In the genomic region with DNA sequence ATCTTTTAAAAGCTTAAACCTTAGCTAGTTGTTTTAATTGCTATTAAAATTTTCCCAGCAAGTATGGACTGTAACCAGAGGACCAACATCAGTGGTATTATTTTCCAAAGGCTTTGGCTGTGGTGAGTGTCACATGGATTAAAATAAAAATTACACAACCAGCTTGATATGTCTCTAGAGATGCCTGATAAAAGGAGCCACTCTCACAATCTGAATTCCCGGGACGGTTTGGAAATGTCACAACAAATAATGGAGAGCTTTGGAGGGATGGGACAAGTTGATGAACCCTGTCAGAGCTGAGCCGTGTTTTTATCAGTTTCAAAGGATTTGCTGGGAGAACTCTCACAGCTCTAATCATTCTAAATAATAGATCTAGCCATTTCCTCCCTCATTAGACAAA, we compare ENCODE assay signal across 19 mouse cellular contexts.
DNase-seq lines count a peak whose midpoint lies in the region; ATAC-seq and TF ChIP-seq lines count a peak whose summit lies in the region.
"Had no signal": no experiment of that assay in that cellular context is flagged by ENCODE, and none has a peak within 500 bp of the region (broad histone marks: within the 10 kb centered on the region; RNA-seq: fewer than 3 reads in every experiment).

No protein-coding gene starts in this region.

- no peaks in the 10 kb centered on the region for H3K4me1 ChIP-seq in kidney, adult 2 months (ENCODE audit: control insufficient read depth, insufficient read depth, low read length)
- H3K4me1 ChIP-seq in bone marrow macrophage, adult 2 months (ENCODE audit: control insufficient read depth, insufficient read depth, low read length) = 0 out of 2 replicates have a peak, but pooled peaks cover 4% of the 10 kb centered on the region
- H3K4me1 ChIP-seq in heart, postnatal 0 days (ENCODE audit: control insufficient read depth, insufficient read depth) = peaks cover 5% of the 10 kb centered on the region; the same call in 1 of the 2 replicates
- H3K4me1 ChIP-seq: embryonic facial prominence, embryonic 13.5 days; limb, embryonic 13.5 days; liver, embryonic 13.5 days; neural tube, embryonic 12.5 days; stomach, embryonic 15.5 days had no signal

- H3K4me2 ChIP-seq in heart, postnatal 0 days (ENCODE audit: low read depth, low read length) = no peak overlapping the region
- H3K4me2 ChIP-seq: embryonic facial prominence, embryonic 13.5 days; limb, embryonic 13.5 days; liver, embryonic 13.5 days; lung, embryonic 14.5 days; neural tube, embryonic 12.5 days; stomach, embryonic 15.5 days had no signal

- no peak for TF ChIP-seq EP300 in heart, postnatal 0 days (IDR thresholded peaks at IDR 0.05; ENCODE audit: low read depth)

- H3K9me3 ChIP-seq in heart, postnatal 0 days (replicated peaks; ENCODE audit: control insufficient read depth, low read length) = no peaks in the 10 kb centered on the region
- H3K9me3 ChIP-seq: embryonic facial prominence, embryonic 13.5 days; limb, embryonic 13.5 days; liver, embryonic 13.5 days; neural tube, embryonic 12.5 days; stomach, embryonic 15.5 days had no signal

- WGBS in kidney, adult 2 months = 52% methylated on average over 3 of the region's 3 CpGs
- WGBS in heart, postnatal 0 days = 9% methylated on average over 3 of the region's 3 CpGs

- ATAC-seq in heart, postnatal 0 days (ENCODE audit: insufficient read depth, low read depth) = no peak
- ATAC-seq in inflammation-experienced regulatory T-cells, adult 6 months = no peak

- no peak for TF ChIP-seq CTCF in kidney, adult 2 months (conservative IDR thresholded peaks at IDR 0.05; ENCODE audit: insufficient read depth, insufficient read length, low read depth, low read length)
- TF ChIP-seq CTCF in bone marrow macrophage, adult 2 months (IDR thresholded peaks at IDR 0.05; ENCODE audit: low read depth, low read length) = no peak
- no peak for TF ChIP-seq CTCF in heart, postnatal 0 days (IDR thresholded peaks at IDR 0.05; ENCODE audit: low read depth)

- DNase-seq in kidney, adult 2 months = no peak
- no peak for DNase-seq in kidney, adult 8-10 months
- peak; percentile 43 for DNase-seq in heart, adult 8-10 months (ENCODE audit: low spot score)
- DNase-seq in heart, postnatal 0 days (ENCODE audit: low spot score) = peak; percentile 35
- no peak for DNase-seq in thymus, postnatal 4 days
- no peak for DNase-seq in natural killer cell, adult 2 months (ENCODE audit: low spot score in 2 of 2)
- DNase-seq: adrenal gland, adult 2 months; cerebellum, adult 9-10 months; liver, embryonic 13.5 days; lung, postnatal 36 days; thymus, adult 18-20 months had no signal

- H3K27me3 ChIP-seq in kidney, adult 2 months (replicated peaks; ENCODE audit: control insufficient read depth, insufficient read depth, low read length) = no peaks in the 10 kb centered on the region
- no peaks in the 10 kb centered on the region for H3K27me3 ChIP-seq in heart, postnatal 0 days (ENCODE audit: control insufficient read depth, insufficient read depth, low read length)
- H3K27me3 ChIP-seq: embryonic facial prominence, embryonic 13.5 days; limb, embryonic 13.5 days; liver, embryonic 13.5 days; neural tube, embryonic 12.5 days; stomach, embryonic 15.5 days had no signal

- TF ChIP-seq POLR2A in kidney, adult 2 months (IDR thresholded peaks at IDR 0.05; ENCODE audit: low read depth, low read length) = no peak
- no peak for TF ChIP-seq POLR2A in bone marrow macrophage, adult 2 months (IDR thresholded peaks at IDR 0.05; ENCODE audit: borderline replicate concordance, low read depth, low read length)

- no peak overlapping the region for H3K9ac ChIP-seq in heart, postnatal 0 days (replicated peaks; ENCODE audit: low read depth, low read length)
- H3K9ac ChIP-seq: embryonic facial prominence, embryonic 13.5 days; limb, embryonic 13.5 days; liver, embryonic 13.5 days; lung, embryonic 14.5 days; neural tube, embryonic 12.5 days; stomach, embryonic 15.5 days had no signal

- peak overlapping the region; percentile 31; the same call in 1 of the 2 replicates for H3K27ac ChIP-seq in kidney, adult 2 months (ENCODE audit: insufficient read depth, low read depth, low read length)
- H3K27ac ChIP-seq in bone marrow macrophage, adult 2 months (ENCODE audit: insufficient read depth, low read depth, low read length) = peak overlapping the region; percentile 71
- H3K27ac ChIP-seq in heart, postnatal 0 days (ENCODE audit: low read depth) = peak overlapping the region; percentile 78
- H3K27ac ChIP-seq: embryonic facial prominence, embryonic 13.5 days; kidney, postnatal 0 days; limb, embryonic 13.5 days; liver, embryonic 13.5 days; neural tube, embryonic 12.5 days; stomach, embryonic 15.5 days had no signal

- no peak overlapping the region for H3K4me3 ChIP-seq in kidney, adult 2 months (ENCODE audit: insufficient read depth, low read depth, low read length)
- H3K4me3 ChIP-seq in bone marrow macrophage, adult 2 months (ENCODE audit: insufficient read depth, low read length) = no peak overlapping the region
- no peak overlapping the region for H3K4me3 ChIP-seq in heart, postnatal 0 days (ENCODE audit: low read depth, low read length)
- H3K4me3 ChIP-seq: embryonic facial prominence, embryonic 13.5 days; limb, embryonic 13.5 days; liver, embryonic 13.5 days; neural tube, embryonic 12.5 days; stomach, embryonic 15.5 days had no signal

- H3K36me3 ChIP-seq in kidney, adult 2 months (ENCODE audit: control insufficient read depth, insufficient read depth, low read length) = no peaks in the 10 kb centered on the region
- H3K36me3 ChIP-seq in heart, postnatal 0 days (replicated peaks; ENCODE audit: control insufficient read depth, insufficient read depth, low read length) = no peaks in the 10 kb centered on the region
- H3K36me3 ChIP-seq: embryonic facial prominence, embryonic 13.5 days; limb, embryonic 13.5 days; liver, embryonic 13.5 days; neural tube, embryonic 12.5 days; stomach, embryonic 15.5 days had no signal

Comparison
In these comparisons a context has a peak if more than half of its experiments do, and no peak if none do; other contexts are left out.
1. DNase-seq: peak in heart, adult 8-10 months (single experiment) and heart, postnatal 0 days (single experiment); none in kidney, adult 2 months (single experiment), kidney, adult 8-10 months (0 of 2), thymus, postnatal 4 days (single experiment) and natural killer cell, adult 2 months (0 of 2).
2. Peak in every context shown above with its lines, with median percentiles within 50 percentile points of each other: H3K27ac ChIP-seq.